Mouse (Mus musculus): Measurements from ENCODE around the gene Eps8l2. TPM values are rescaled to one million over a fixed set of nuclear protein-coding genes. Genes with fewer than 3 reads are reported as not detected.

The Eps8l2 gene
- 2.6 and 3.9 TPM in 2 replicates for polyA plus RNA-seq (2015; fragmentation: Nextera tagmentation; extraction: Ambion mirVana)

DNA sequence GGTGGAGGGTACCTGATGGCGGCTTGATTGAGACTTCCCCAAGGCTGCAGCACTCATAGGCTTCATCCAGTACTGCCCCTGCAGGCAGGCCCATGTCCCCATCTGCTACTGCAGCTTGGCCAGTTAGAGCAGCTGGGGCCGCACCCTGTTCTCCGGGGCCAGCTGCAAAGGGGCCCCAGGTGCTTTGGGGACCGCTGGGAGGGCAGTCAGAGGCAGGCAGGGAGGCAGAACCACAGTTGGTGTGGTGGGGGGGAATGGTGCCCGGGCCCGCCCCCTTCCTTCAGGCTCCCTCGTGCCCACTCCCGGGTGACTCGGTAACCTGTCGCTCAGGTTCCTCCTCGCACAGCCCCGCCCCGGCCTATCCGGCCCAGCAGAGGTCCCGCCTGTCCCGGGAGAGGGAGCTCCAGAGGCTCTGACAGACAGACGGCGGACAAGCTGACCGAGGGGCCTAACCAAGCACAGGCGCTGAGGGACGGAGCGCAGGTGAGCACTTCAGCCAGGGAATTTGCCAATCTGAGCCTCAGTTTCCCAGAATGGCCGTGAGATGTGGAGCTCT lies at the start of gene Eps8l2:
TSS of gene Eps8l2 (plus strand) at position 305 of the 556 bp plus-strand sequence.
- H3K9ac ChIP-seq (ENCODE audit: low read length) = peak within 1 kb of the TSS; percentile 2; the same call in 1 of the 2 replicates
- no peaks in the 10 kb centered on the region for H3K9me3 ChIP-seq (replicated peaks; ENCODE audit: control insufficient read depth, low read length)
- no peak within 1 kb of the TSS for H3K27ac ChIP-seq (ENCODE audit: low read length)
- ATAC-seq (replicated peaks; ENCODE audit: extremely low read depth, insufficient read depth, low FRiP score) = peak; percentile 49
- WGBS = 6% methylated on average over 23 of the region's 23 CpGs
- H3K4me1 ChIP-seq (ENCODE audit: control insufficient read depth, insufficient read depth, low read length) = 0 out of 2 replicates have a peak, but pooled peaks cover 3% of the 10 kb centered on the region
- peak within 1 kb of the TSS; percentile 57 for H3K4me2 ChIP-seq (ENCODE audit: low read depth, low read length)
- peak within 1 kb of the TSS; percentile 21 for H3K4me3 ChIP-seq (ENCODE audit: low read length)
- 0 out of 2 replicates have a peak, but pooled peaks cover 2% of the 10 kb centered on the region for H3K27me3 ChIP-seq (ENCODE audit: control insufficient read depth, insufficient read depth, low read length)
- peaks cover 6% of the 10 kb centered on the region for H3K36me3 ChIP-seq (ENCODE audit: control insufficient read depth, insufficient read depth)

DNA sequence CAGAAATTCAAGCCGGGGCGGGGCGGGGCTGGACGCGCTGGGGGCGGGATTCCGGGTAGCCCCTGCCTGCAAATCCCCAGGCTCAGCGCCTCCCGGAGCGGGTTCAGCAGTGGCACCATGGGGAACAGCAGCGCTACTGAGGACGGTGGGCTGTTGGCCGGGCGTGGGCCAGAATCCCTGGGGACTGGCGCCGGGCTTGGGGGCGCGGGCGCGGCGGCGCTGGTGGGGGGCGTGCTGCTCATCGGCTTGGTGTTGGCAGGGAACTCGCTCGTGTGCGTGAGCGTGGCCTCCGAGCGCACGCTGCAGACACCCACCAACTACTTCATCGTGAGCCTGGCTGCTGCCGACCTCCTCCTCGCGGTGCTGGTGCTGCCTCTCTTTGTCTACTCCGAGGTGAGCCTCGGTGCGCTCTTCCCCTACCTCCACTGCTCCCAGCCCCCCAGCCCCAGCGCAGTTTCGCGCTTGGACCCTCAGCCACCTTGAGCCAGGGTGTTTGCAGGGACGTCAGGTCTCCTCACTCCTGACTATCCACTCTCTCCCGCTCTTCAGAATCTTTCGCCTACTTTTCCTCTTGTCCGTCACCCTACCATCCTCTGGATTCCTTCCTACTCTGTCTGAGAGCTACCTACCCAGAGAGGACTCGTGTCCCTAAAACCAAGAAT lies 46.6 kb upstream of the Eps8l2 start, which contains the start of gene Drd4:
TSS of gene Drd4 (plus strand) at position 86 of the 662 bp plus-strand sequence.
- peak within 1 kb of the TSS; percentile 51 for H3K4me3 ChIP-seq (ENCODE audit: low read length)
- ATAC-seq (replicated peaks; ENCODE audit: extremely low read depth, insufficient read depth, low FRiP score) = no peak
- peak within 1 kb of the TSS; percentile 60 for H3K9ac ChIP-seq (ENCODE audit: low read length)
- no peaks in the 10 kb centered on the region for H3K9me3 ChIP-seq (replicated peaks; ENCODE audit: control insufficient read depth, low read length)
- H3K4me2 ChIP-seq (ENCODE audit: low read depth, low read length) = peak within 1 kb of the TSS; percentile 75
- H3K36me3 ChIP-seq (ENCODE audit: control insufficient read depth, insufficient read depth) = peaks cover 3% of the 10 kb centered on the region
- WGBS = 5% methylated on average over 46 of the region's 46 CpGs
- peaks cover 18% of the 10 kb centered on the region for H3K4me1 ChIP-seq (ENCODE audit: control insufficient read depth, insufficient read depth, low read length)
- H3K27me3 ChIP-seq (ENCODE audit: control insufficient read depth, insufficient read depth, low read length) = peaks cover 47% of the 10 kb centered on the region
- H3K27ac ChIP-seq (ENCODE audit: low read length) = no peak within 1 kb of the TSS

DNA sequence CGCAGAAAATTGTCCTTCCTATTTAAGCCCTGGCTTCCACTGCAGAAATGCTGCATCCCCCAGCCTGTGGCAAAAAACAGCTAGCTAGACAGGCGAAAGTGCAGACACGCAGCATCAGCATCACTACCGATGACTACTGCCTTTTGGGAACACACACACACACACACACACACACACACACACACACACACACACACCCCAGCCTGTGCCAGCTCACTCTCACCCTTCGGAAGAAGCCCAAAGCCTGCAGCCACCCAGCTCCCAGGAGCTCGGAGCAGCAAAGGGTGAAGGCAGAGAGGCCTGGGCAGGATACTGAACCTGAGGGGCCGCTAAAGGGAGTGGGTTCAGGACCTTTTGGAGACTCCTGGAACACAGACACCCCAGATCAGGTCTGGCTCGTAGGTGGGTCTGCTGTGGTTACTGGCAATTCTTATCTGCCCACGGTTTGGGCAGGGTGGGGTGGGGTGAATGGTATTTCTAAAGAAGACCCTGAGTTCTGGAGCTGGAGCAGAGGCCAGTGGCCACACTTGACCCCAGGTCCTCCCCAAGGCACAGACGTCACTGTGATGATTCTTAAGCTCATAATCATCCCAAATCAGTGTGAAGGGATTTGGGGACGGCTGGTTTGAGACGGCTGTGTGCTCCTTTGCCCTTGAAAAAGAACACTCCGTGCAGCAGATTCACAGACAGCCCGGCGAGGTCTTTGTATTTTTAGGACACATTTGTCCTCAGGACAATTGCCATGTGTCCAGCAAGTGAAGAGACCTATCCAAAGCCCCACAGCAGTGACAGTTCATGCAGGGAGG lies 45.9 kb upstream of the Eps8l2 start:
- H3K4me3 ChIP-seq (ENCODE audit: low read length) = peak overlapping the region; percentile 51
- 43% methylated on average over 15 of the region's 15 CpGs for WGBS
- ATAC-seq (replicated peaks; ENCODE audit: extremely low read depth, insufficient read depth, low FRiP score) = no peak
- H3K27ac ChIP-seq (ENCODE audit: low read length) = no peak overlapping the region
- H3K27me3 ChIP-seq (ENCODE audit: control insufficient read depth, insufficient read depth, low read length) = peaks cover 47% of the 10 kb centered on the region
- peaks cover 18% of the 10 kb centered on the region for H3K4me1 ChIP-seq (ENCODE audit: control insufficient read depth, insufficient read depth, low read length)
- H3K9me3 ChIP-seq (replicated peaks; ENCODE audit: control insufficient read depth, low read length) = no peaks in the 10 kb centered on the region
- no peak overlapping the region; the same call in 1 of the 2 replicates for H3K9ac ChIP-seq (ENCODE audit: low read length)
- peak overlapping the region; percentile 75; the same call in 1 of the 2 replicates for H3K4me2 ChIP-seq (ENCODE audit: low read depth, low read length)
- H3K36me3 ChIP-seq (ENCODE audit: control insufficient read depth, insufficient read depth) = peaks cover 6% of the 10 kb centered on the region

DNA sequence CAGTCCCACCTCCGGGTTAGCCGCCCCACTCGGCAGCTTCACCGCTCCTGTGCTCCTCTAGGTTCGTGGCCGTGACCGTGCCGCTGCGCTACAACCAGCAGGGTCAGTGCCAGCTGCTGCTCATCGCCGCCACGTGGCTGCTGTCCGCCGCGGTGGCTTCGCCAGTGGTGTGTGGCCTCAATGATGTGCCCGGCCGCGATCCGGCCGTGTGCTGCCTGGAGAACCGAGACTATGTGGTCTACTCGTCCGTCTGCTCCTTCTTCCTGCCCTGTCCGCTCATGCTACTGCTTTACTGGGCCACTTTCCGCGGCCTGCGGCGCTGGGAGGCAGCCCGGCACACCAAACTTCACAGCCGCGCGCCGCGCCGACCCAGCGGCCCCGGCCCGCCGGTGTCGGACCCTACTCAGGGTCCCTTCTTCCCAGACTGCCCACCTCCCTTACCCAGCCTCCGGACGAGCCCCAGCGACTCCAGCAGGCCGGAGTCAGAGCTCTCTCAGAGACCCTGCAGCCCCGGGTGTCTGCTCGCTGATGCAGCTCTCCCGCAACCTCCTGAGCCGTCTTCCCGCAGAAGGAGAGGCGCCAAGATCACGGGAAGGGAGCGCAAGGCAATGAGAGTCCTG lies 44.7 kb upstream of the Eps8l2 start:
- H3K27me3 ChIP-seq (ENCODE audit: control insufficient read depth, insufficient read depth, low read length) = peaks cover 47% of the 10 kb centered on the region
- peak overlapping the region; percentile 37 for H3K9ac ChIP-seq (ENCODE audit: low read length)
- H3K4me3 ChIP-seq (ENCODE audit: low read length) = peak overlapping the region; percentile 41
- no peak for ATAC-seq (replicated peaks; ENCODE audit: extremely low read depth, insufficient read depth, low FRiP score)
- H3K36me3 ChIP-seq (ENCODE audit: control insufficient read depth, insufficient read depth) = peaks cover 6% of the 10 kb centered on the region
- 2% methylated on average over 53 of the region's 53 CpGs for WGBS
- H3K4me1 ChIP-seq (ENCODE audit: control insufficient read depth, insufficient read depth, low read length) = peaks cover 18% of the 10 kb centered on the region
- no peak overlapping the region for H3K27ac ChIP-seq (ENCODE audit: low read length)
- peak overlapping the region; percentile 62 for H3K4me2 ChIP-seq (ENCODE audit: low read depth, low read length)
- no peaks in the 10 kb centered on the region for H3K9me3 ChIP-seq (replicated peaks; ENCODE audit: control insufficient read depth, low read length)

DNA sequence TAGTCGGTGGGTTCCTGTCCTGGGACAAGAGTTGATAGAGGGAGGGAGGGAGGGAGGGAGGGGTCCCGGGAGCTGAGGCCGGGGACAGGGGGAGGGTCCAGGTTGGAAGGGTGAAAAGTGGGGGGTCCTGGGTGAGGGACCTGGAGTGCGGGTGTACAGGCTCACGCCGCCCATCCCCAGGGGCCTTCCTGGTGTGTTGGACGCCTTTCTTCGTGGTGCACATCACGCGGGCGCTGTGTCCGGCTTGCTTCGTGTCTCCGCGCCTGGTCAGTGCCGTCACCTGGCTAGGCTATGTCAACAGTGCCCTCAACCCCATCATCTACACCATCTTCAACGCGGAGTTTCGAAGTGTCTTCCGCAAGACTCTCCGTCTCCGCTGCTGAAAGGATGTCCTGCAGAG lies 44.2 kb upstream of the Eps8l2 start:
- Histone ChIP-seq H3K36me3 (ENCODE audit: control insufficient read depth, insufficient read depth) (peaks cover 9% of the 10 kb centered on the region), H3K4me2 (ENCODE audit: low read depth, low read length) (peak overlapping the region; percentile 62), H3K9me3 (replicated peaks; ENCODE audit: control insufficient read depth, low read length) (no peaks in the 10 kb centered on the region), H3K27me3 (ENCODE audit: control insufficient read depth, insufficient read depth, low read length) (peaks cover 47% of the 10 kb centered on the region), H3K4me3 (ENCODE audit: low read length) (peak overlapping the region; percentile 41), H3K9ac (ENCODE audit: low read length) (no peak overlapping the region), H3K4me1 (ENCODE audit: control insufficient read depth, insufficient read depth, low read length) (peaks cover 18% of the 10 kb centered on the region), H3K27ac (ENCODE audit: low read length) (no peak overlapping the region)
- no peak for ATAC-seq (replicated peaks; ENCODE audit: extremely low read depth, insufficient read depth, low FRiP score)
- 5% methylated on average over 22 of the region's 22 CpGs for WGBS

DNA sequence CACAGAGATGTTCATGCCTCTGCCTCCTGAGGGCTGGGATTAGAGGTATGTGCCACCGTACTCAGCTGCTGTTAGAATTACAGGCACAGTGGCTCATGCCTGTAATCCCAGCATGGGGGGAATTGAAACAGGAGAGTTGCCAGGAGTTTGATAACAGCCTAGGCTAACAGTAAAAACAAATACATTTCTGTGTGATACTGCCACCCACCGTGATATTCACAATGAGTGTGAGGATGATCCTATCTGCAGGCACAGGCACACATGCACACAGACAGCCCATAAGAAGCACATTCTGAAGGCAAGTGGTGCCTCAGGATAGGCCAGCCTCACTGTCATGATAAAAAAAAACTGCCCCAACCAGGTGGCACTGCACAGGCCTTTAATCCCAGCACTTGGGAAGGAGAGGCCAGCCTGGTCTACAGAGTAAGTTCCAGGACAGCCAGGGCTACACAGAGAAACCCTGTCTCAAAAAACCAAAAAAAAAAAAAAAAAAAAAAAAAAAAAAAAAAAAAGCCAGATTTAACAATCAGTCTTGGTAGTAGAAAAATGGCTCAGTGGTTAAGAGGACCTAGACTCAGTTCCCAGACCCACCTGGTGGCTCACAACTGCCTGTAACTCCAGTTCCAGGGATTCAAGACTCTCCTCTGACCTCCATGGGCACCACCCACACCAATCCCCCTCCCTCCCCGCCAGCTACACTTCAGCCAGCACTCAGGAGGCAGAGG lies 40.6 kb upstream of the Eps8l2 start:
- Histone ChIP-seq H3K4me1 (ENCODE audit: control insufficient read depth, insufficient read depth, low read length) (peaks cover 12% of the 10 kb centered on the region), H3K36me3 (ENCODE audit: control insufficient read depth, insufficient read depth) (peaks cover 23% of the 10 kb centered on the region), H3K27me3 (ENCODE audit: control insufficient read depth, insufficient read depth, low read length) (peaks cover 24% of the 10 kb centered on the region), H3K4me3 (ENCODE audit: low read length) (no peak overlapping the region), H3K9me3 (replicated peaks; ENCODE audit: control insufficient read depth, low read length) (no peaks in the 10 kb centered on the region), H3K9ac (ENCODE audit: low read length) (no peak overlapping the region), H3K27ac (ENCODE audit: low read length) (no peak overlapping the region), H3K4me2 (ENCODE audit: low read depth, low read length) (no peak overlapping the region)
- ATAC-seq (replicated peaks; ENCODE audit: extremely low read depth, insufficient read depth, low FRiP score) = no peak
- WGBS = 70% methylated on average over 3 of the region's 3 CpGs

DNA sequence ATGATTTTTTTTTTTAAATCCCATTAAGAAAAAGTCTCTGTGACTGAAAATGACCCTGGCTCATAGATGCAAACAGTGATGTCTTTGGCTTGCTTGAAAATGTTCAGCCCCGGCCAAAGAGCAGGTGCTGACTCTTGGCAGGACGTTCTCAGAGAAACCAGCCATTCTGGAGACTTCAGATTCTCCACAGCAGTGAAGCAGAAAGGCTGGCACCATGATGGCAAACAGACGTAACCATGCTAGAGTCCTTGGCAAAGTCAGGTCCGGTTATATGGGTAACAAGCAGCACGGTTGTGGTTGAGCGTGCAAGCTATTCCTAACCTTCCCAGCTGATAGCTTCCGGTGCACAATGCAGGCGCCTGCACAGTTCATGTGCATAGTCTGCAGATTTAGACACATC lies 39.5 kb upstream of the Eps8l2 start:
- Histone ChIP-seq H3K9me3 (replicated peaks; ENCODE audit: control insufficient read depth, low read length) (no peaks in the 10 kb centered on the region), H3K4me2 (ENCODE audit: low read depth, low read length) (no peak overlapping the region), H3K4me3 (ENCODE audit: low read length) (no peak overlapping the region), H3K4me1 (ENCODE audit: control insufficient read depth, insufficient read depth, low read length) (0 out of 2 replicates have a peak, but pooled peaks cover 1% of the 10 kb centered on the region), H3K36me3 (ENCODE audit: control insufficient read depth, insufficient read depth) (peaks cover 29% of the 10 kb centered on the region), H3K27me3 (ENCODE audit: control insufficient read depth, insufficient read depth, low read length) (peaks cover 15% of the 10 kb centered on the region), H3K9ac (ENCODE audit: low read length) (no peak overlapping the region), H3K27ac (ENCODE audit: low read length) (no peak overlapping the region)
- 91% methylated on average over 8 of the region's 8 CpGs for WGBS
- no peak for ATAC-seq (replicated peaks; ENCODE audit: extremely low read depth, insufficient read depth, low FRiP score)

DNA sequence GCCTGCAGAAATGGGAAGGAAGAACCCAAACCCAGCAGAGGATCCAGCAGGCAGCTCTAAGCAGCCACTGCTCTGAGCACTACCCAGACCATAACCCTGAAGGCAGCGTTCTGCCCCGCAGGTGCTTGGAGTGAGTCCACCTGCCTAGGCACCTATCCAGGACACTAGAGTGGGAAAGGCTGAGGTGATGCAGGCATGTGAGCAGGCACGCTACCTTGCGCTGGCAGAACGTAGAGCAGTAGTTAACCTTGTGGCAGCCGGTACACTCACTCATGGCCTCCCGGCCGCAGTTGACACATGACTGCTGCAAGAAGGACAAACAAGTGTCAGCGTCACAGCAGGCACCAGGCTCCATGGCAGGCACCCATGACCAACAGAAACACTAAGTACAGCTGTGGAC lies 37.3 kb upstream of the Eps8l2 start:
- WGBS = 96% methylated on average over 9 of the region's 9 CpGs

More for the DNA sequence above, 37.3 kb upstream of the Eps8l2 start:
- Histone ChIP-seq H3K36me3 (ENCODE audit: control insufficient read depth, insufficient read depth) (peaks cover 41% of the 10 kb centered on the region), H3K27ac (ENCODE audit: low read length) (no peak overlapping the region), H3K4me3 (ENCODE audit: low read length) (no peak overlapping the region), H3K4me1 (ENCODE audit: control insufficient read depth, insufficient read depth, low read length) (no peaks in the 10 kb centered on the region), H3K9ac (ENCODE audit: low read length) (no peak overlapping the region), H3K27me3 (ENCODE audit: control insufficient read depth, insufficient read depth, low read length) (no peaks in the 10 kb centered on the region), H3K9me3 (replicated peaks; ENCODE audit: control insufficient read depth, low read length) (no peaks in the 10 kb centered on the region), H3K4me2 (ENCODE audit: low read depth, low read length) (no peak overlapping the region)
- no peak for ATAC-seq (replicated peaks; ENCODE audit: extremely low read depth, insufficient read depth, low FRiP score)
